Mouse (Mus musculus): Measurements from ENCODE around the gene Gm20806.
"Not testable (repeated sequence)": the region's sequence is repeated elsewhere in the genome, so short reads cannot be mapped to it uniquely, and the experiment has no call there.

The Gm20806 gene

GRCm38 (mm10) chrY:78837956-78838355 is at the start of gene Gm20806:
Gene Gm20806 (minus strand): TSS chrY:78838056.
- not testable (repeated sequence) for DNase-seq (ENCODE audit: low spot score)
